Mouse (Mus musculus): ENCODE measurements around the gene Ptpn11.
"Not testable (repeated sequence)": the region's sequence is repeated elsewhere in the genome, so short reads cannot be mapped to it uniquely, and the experiment has no call there.

The Ptpn11 gene

GRCm38 (mm10) chr5:121190836-121191583 lies at the start of gene Ptpn11:
TSS of gene Ptpn11 (minus strand) at chr5:121191397.
- DNase-seq (ENCODE audit: low spot score) = peak; percentile 90

GRCm38 (mm10) chr5:121239846-121240245 lies 48.6 kb upstream of the Ptpn11 start:
- no peak for DNase-seq (ENCODE audit: low spot score)

GRCm38 (mm10) chr5:121238208-121238607 lies 47.0 kb upstream of the Ptpn11 start:
- DNase-seq (ENCODE audit: low spot score) = no peak

GRCm38 (mm10) chr5:121236171-121236570 lies 45.0 kb upstream of the Ptpn11 start:
- peak; percentile 63 for DNase-seq (ENCODE audit: low spot score)

- DNase-seq (ENCODE audit: low spot score) = no peak
These were observed 42.5 kb upstream of the Ptpn11 start for GRCm38 (mm10) chr5:121233726-121234125.

GRCm38 (mm10) chr5:121232789-121233188 lies 41.6 kb upstream of the Ptpn11 start:
- no peak for DNase-seq (ENCODE audit: low spot score)

- no peak for DNase-seq (ENCODE audit: low spot score)
These were observed 39.6 kb upstream of the Ptpn11 start for GRCm38 (mm10) chr5:121230811-121231210.

- no peak for DNase-seq (ENCODE audit: low spot score)
These were observed 38.0 kb upstream of the Ptpn11 start for GRCm38 (mm10) chr5:121229182-121229581.

- not testable (repeated sequence) for DNase-seq (ENCODE audit: low spot score)
These were observed 36.1 kb upstream of the Ptpn11 start for GRCm38 (mm10) chr5:121227330-121227729.

- no peak for DNase-seq (ENCODE audit: low spot score)
These were observed 35.6 kb upstream of the Ptpn11 start for GRCm38 (mm10) chr5:121226845-121227244.

- no peak for DNase-seq (ENCODE audit: low spot score)
These were observed 35.2 kb upstream of the Ptpn11 start for GRCm38 (mm10) chr5:121226406-121226805.

- no peak for DNase-seq (ENCODE audit: low spot score)
These were observed 34.7 kb upstream of the Ptpn11 start for GRCm38 (mm10) chr5:121225854-121226253.

GRCm38 (mm10) chr5:121224856-121225255 lies 33.7 kb upstream of the Ptpn11 start:
- no peak for DNase-seq (ENCODE audit: low spot score)

- DNase-seq (ENCODE audit: low spot score) = not testable (repeated sequence)
These were observed 32.8 kb upstream of the Ptpn11 start for GRCm38 (mm10) chr5:121224020-121224419.

GRCm38 (mm10) chr5:121221328-121221850 lies 30.2 kb upstream of the Ptpn11 start:
- DNase-seq (ENCODE audit: low spot score) = no peak

GRCm38 (mm10) chr5:121220732-121221301 lies 29.6 kb upstream of the Ptpn11 start:
- peak; percentile 52 for DNase-seq (ENCODE audit: low spot score)

GRCm38 (mm10) chr5:121219980-121220731 lies 29.0 kb upstream of the Ptpn11 start, which contains the start of gene Hectd4:
TSS of gene Hectd4 (plus strand) at chr5:121220219.
- peak; percentile 94 for DNase-seq (ENCODE audit: low spot score)

- DNase-seq (ENCODE audit: low spot score) = no peak
These were observed 28.0 kb upstream of the Ptpn11 start for GRCm38 (mm10) chr5:121219190-121219589.

GRCm38 (mm10) chr5:121217313-121217634 lies 26.1 kb upstream of the Ptpn11 start:
- DNase-seq (ENCODE audit: low spot score) = no peak

- not testable (repeated sequence) for DNase-seq (ENCODE audit: low spot score)
These were observed 25.6 kb upstream of the Ptpn11 start for GRCm38 (mm10) chr5:121216584-121217312.

GRCm38 (mm10) chr5:121216126-121216446 lies 24.9 kb upstream of the Ptpn11 start:
- DNase-seq (ENCODE audit: low spot score) = peak; percentile 24
